Mouse (Mus musculus): Measurements from ENCODE around the gene Map3k20.
A peak's percentile ranks its signal among the peaks of the same experiment; 100 is the strongest.

Gene Map3k20

DNA sequence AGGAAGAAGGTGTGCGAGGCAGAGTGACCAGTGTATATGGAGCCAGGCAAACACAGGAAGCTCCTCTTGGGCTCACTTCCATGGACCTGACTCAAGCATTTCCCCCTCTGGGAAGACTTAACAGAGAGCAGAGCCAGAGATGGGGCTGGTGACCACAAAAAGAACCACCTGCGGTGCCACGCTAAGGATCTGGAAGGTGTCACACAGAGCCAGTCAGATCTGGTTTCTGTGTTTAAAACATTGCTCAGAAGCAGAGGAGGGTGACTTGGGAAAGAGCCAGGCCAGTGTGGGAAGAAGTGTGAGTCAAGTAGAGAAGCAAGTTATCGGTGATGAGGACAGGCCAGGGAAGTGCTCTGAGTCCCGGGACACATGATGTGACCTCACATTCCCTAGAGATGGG lies 135.1 kb downstream of the Map3k20 start:
- DNase-seq (ENCODE audit: low spot score in 2 of 2), result no peak

DNA sequence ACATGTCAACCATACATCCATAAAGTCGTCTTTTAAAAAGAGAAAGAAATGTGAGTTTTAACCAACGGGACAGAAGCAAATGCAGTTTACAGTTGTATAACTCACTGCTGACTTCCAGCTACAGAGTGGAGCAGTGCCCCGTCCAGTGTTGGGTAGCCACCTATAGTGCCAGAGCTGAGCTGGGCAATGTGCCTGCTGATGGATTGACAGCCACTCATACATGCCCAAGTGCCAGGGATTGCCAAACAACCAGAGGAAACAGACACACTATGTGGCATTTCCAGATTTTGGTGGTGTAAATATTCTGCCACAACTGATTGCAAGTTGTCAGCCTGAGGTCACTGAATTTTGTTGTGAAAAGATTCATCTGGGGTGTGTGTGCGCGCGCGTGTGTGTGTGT lies 139.2 kb downstream of the Map3k20 start:
- no peak for DNase-seq (ENCODE audit: low spot score in 2 of 2)

DNA sequence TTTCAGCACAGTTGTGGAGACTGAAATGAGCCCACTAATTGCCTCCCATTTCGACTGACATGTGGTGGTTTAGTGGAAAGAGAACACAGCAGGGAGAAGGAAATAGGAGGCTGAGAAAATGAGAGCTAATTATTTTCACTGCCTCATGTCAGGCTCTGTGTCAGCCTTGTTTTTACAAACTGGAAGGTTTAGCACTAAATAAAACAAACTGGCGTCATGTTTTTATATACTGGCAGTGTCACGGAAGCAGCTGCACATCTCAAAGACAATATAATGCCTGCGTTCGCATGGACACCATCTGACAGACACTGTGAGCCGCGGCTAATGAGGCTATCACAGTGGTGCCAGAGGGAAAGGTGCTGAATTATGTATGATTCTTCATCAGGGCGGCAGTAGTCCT lies 141.3 kb downstream of the Map3k20 start:
- DNase-seq (ENCODE audit: low spot score in 2 of 2), result no peak

DNA sequence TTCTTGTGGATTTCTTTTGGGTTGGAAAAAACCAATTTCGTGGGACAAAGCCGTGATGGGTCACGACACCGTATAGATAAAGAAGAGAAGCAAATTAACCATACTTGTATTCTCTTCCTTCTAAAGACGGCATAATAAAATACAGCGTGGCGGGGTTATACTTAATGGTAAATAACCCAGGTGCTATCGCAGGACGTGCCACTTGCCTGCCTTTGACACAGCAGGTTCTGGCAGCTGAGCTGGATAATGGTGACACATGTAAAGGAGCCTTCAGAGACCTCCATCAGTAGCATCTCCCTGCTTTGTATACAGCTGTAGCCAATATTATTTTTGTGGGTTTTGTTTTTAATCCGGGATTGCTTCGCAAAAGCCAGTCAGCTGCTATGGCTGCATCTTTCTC lies 141.9 kb downstream of the Map3k20 start:
- DNase-seq (ENCODE audit: low spot score in 2 of 2), result no peak

DNA sequence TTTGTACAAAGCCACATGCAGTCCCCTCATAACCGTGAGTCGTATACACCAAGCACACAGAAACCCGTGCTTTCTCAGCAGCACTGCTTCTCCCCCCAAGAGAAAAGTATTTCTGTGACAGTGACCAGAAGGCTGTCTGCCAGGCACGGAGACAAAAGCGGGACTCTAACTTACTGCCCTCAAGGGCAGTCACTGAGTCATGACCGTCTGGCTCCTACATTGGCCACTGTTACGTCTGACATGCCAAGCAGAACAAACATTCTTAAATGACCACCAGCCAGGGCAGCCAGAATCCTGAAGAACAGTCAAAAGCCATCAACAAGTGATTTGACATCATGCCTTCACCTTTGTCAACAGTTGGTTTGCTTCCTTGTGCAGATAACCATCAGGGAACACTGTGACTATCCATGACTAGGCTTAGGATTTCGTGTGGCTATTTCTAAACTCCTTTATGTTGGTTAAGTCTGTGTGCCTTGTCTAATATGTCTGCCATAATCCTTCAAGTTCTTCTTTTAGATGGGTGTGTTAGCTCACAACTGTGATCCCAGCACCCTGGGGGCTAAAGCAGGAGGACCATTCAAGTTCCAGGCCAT lies 153.6 kb downstream of the Map3k20 start:
- no peak for DNase-seq (ENCODE audit: low spot score in 2 of 2)

DNA sequence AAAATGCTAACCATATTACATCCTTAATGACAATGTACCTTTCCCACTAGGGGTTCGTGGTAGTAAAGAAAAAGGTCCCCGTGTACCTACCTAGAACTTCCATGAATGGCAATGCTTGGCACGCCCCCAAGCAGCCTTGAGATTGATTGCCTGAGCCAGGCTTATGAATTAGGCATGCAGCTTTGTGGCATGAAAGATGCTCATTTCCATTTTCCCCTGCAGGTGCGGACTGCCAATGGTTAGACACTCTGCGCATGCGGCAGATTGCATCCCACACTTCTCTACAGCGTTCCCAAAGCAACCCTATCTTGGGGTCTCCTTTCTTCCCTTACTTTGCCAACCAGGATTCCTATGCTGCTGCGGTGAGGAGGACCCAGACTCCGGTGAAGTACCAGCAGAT lies 155.6 kb downstream of the Map3k20 start:
- DNase-seq (ENCODE audit: low spot score in 2 of 2), result no peak

DNA sequence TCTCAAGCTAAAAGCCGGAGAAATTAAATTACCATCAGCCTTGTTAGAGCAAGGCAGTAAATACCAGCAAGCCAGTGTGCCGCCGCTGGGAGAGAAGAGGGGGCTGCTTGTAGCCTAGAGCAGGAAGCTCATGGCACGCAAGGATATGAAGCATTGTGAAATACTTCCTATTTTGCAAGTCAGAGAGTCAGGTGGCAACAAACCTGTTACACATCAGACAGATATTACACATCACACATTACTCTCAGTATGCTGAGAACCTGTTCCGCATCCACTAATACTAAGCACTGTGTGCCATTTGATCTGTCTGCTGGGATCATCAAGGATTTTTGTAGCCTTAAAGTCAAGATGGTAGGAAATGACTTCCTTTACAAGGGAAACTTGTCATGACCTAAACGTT lies 157.4 kb downstream of the Map3k20 start:
- no peak for DNase-seq (ENCODE audit: low spot score in 2 of 2)

DNA sequence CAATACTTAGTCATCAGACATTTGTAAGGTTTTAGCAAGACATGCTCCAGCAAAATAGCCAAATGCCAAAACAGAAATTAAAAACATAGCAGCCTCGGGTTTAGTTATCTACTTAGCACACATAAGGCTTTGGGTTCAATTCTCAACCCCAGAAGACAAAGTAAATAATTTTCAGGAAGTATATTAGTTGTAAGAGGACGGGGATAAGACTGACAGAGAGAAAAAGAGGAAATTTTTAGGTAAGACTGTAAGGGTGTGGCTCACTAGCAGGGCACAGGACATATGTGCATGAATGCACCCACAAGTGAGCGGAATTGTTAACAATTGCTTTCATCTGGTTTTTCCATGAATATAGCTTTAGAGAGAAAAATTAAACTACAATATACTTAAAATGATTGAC lies 158.5 kb downstream of the Map3k20 start:
- no peak for DNase-seq (ENCODE audit: low spot score in 2 of 2)

DNA sequence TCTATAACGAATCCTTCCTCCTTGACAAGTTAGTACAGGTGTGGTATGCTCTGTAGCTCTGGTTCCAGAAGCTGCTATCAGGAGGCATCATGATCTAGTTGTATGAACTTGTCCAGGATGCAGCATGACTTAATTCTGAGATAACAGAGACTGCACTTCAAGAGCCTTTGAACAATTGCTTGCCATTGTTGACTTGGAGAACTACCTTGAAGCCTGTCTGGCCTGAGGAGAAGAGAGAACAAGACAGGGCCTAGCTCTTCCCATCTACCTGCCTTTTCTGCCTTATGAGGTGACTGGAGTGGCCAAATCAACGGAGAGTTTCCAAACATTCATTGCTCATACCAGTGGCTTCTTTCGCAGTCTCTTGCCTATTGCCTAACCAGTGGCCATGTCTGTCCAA lies 160.7 kb downstream of the Map3k20 start:
- DNase-seq (ENCODE audit: low spot score in 2 of 2), result no peak

DNA sequence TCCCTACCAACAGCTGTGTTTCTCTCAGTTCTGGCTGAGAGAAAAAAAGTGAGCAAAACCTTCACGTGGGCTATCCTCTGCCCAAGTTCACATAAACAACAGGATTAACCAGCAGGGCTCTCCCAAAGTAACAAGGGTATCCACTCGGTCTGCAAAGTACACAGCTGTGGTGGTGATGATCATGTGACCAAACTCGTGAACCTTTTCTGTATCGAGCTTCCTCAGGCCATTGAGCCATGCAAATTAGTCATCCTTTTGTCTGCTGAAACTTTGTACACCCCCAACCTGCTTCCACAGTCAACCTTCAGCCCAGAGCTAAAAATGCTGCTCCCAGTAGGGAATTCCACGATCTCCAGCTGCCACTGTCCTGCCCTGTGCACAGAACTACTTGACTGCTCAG lies 161.2 kb downstream of the Map3k20 start:
- DNase-seq (ENCODE audit: low spot score in 2 of 2), result no peak

DNA sequence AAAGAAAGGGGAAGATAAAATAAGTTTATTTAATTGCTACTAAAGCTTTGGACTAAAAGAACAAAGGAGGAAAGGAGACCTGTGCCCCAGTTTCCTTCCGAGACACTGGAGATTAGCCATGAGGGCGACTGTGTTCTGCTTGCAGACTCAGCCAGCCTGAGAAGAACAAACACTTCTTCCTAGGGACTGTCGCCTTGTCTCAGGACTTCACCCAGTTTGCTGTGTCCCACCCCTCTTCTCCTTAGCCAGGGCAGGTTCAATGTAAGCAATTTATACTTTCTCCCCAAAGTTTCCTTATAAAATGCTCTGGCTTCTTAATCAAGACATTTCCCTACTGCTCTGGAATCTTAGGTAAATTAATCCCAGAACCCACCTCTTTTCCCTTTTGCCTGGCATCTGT lies 168.1 kb downstream of the Map3k20 start:
- no peak for DNase-seq (ENCODE audit: low spot score in 2 of 2)

DNA sequence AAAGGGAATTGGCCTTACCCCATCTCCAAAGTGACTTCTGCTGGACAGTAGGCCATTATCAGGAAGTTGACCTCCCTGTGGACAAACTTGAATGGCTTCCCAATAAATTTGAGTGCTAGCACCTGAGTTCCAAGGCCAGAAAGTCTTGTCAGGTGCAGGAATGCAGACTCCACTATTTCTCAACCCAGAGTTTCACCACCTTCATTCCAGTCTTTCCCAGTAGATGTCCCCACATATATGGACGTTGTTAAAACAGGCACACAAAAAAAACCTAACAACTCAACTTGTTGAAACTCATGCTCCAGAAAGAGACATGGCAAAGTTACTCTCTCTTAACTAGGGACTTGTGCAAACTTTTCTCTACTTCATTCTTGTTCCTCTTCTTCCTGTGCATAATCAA lies 170.8 kb downstream of the Map3k20 start:
- no peak for DNase-seq (ENCODE audit: low spot score in 2 of 2)

DNA sequence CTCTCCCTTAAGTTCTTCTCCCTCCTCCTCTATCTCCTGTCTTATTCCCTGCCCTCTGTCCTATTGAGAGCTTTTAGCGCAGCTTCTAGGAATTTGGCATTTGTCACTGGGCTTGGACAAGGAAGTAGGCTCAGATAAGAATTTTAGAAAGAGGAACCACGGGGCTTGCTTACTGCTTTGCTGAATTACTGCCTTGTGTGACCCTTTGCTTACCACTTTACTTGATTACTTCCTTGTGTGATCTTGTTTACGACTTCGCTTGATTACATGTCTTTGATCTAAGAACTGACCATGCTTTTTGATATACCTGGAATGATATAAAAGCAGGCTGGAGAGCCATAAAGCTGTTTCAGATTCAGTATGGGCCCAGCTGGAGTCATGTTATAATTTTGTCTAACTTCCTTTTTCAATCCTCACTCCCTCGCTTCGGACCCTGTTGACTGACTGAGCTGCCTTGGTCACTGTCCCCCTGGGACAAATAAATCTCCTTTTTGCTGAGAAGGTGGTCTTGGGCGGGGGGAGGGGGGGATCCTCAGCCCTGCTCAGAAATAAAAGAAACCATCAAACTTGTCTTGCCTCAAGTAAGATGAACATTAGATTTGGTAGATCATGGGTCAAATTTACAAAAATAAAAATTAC lies 179.1 kb downstream of the Map3k20 start:
- DNase-seq (ENCODE audit: low spot score in 2 of 2), result no peak

DNA sequence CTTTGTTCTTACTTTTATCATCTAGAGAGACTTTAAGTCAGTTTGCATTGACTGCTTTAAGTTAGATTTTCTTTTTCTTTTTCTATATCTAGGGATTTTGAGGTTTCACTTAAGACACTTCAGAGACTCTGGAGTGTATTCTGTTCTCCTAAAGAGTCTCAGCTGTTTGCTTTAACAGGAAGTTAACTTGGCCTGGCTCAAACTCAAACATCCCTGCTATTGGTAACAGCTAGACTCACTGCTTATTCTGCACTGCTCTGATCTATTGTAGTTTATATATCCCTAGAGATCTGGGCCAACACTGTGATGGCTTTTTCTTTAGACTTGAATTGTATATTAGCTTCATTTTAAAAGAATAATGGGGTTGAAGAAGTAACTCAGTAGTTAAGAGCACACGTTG lies 182.2 kb downstream of the Map3k20 start:
- DNase-seq (ENCODE audit: low spot score in 2 of 2), result no peak

DNA sequence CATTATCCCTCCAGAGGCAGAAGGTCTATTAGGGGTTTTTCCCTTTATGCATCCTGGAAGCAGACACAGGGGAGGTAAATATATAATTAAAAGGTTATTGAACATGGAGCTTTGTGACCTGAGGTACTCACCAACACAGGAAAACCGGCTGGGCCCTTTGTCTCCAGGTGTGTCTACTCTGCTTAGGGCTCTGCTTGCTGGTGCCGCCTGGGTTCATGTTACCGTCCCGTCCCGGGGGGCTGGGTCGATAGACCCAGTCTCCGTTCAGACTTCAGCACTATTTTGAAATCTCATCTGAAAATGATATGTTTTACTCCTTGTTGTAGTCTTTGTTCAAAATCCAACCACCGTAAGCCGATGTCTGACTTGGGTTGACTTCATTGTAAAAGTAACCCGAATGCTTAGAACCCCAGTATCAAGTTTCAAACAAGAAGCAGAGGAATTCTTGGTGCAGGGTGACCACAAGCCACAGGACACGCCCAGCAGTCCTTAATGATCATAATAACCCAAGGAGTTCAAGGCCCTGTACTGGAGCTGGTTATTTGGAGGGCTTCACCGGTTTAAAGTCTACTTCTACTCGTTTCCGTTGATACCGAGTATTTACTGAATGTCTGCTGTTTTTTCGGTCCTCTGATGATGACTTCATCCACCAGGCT lies 186.1 kb downstream of the Map3k20 start:
- DNase-seq (ENCODE audit: low spot score in 2 of 2), result no peak

DNA sequence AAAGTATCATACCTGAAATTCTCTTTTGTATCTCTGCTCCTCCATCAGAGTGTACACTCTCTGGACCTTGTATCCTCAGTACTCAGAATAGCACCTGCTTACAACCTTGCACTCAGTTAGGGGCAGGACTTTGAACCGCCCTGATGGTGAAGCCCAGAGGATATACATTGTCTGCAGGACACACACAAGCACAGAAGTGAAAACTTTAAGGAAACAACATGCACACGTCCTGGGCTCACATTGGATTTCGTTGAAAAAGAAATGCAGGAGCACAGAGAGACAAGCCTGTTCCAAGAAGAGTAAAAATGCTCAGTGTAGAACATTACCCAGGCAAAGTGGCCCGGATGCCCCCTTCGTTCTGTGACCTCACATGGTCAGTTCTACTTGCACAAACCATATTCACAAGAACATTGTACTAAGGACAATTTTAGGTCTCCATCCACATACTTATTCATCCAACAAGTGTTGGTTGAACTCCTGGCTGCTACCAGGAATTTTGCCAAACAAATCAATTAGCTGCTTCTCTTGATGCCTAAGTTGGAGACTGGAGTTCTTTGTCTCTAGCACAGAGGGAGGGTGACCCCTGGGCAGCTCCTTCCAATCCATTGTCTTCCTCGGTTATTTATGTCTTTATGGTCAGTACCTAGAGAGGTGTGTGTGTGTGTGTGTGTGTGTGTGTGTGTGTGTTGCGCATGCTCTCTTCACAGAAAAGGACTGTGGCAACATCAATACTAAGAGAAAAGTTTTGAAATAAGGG lies 189.3 kb downstream of the Map3k20 start:
- DNase-seq (ENCODE audit: low spot score in 2 of 2), result no peak

DNA sequence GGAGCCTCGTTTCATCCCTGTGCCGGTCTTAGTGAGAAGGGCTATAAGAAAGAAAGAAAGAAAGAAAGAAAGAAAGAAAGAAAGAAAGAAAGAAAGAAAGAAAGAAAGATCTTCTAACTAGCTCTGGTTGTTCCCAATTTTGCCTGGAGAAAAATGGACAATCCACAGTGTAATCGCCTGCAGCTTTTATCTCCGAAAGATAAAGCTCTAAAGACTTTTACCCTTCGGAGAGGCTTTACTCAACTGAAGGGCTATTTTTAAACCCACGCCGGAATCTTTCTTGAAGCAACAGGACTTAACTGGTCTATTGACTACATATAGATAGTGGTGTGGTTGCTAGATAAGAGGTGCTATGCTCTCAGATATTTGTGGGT lies 190.0 kb downstream of the Map3k20 start:
- DNase-seq (ENCODE audit: low spot score in 2 of 2), result no peak

DNA sequence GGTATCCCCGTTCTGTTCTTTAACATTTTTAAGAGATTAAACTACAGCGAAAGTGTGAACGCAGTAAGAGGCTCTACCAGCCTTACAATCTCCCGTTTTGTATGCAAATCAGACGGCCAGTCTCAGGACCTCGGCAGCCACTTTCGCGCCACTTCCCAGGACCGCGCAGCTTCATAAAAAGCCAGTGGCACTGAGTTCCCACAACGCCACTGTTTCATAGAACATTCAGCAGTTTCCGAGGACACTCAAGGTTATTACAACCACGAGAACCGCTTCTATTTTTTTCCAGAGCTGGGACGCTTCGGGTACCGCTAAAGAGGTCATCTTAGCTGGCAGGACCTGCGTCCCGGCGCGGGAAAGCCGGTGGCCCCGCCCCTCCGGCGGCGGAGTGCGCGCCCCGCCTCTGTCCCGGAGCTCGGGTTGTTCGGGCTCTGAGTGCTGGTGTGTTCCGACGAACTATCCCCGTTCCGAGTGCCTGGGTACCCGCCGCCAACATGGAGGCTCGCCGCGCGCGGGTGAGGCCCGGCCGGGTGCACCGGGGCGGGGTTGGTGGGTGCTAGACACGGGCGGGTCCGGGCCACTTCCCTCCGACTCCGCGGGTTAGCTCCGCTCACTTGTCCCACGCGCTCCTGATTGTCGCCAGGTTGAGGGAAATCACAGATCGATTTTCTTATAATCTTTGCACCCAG lies 190.5 kb downstream of the Map3k20 start, which contains the start of gene Cdca7:
Gene Cdca7, plus strand, starts transcription at position 363 of the 689 bp plus-strand sequence.
- peak; percentile 40 to 56 for DNase-seq (ENCODE audit: low spot score in 2 of 2)

DNA sequence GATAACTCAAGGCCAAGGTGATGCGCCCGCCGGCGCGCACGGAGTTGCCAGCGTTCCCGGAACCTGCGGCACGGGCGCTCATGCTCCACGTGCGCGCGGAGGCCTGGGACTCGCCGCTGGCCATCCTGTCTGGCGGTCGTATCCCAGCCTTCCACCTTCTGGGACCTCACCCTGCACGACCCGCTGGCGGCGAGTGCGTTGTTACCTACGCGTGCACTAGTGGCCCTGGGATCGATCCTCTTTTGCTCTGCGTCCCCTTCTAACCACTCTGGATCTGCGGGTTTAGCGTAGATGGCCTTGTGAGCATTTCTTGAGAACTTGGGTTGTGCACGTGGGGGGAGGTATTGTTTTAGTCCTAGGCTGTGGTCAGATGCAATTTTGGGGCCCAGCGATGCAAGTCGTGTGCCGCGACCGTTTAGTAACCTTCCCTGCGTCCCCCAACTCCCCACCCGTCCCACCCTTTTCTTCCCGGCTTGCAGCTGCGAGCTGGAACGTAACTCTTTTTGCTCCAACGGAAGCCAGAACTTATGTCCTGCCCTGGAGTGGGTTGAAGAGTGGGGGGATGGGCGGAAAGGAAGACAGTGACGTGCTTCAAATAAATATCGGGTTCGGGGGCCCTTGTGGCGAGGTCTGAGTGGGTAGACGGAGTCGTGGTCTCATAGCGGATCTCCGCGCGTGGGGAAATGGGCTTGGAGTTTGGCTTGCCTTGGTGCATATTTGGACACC lies 191.2 kb downstream of the Map3k20 start:
- DNase-seq (ENCODE audit: low spot score in 2 of 2), result no peak

DNA sequence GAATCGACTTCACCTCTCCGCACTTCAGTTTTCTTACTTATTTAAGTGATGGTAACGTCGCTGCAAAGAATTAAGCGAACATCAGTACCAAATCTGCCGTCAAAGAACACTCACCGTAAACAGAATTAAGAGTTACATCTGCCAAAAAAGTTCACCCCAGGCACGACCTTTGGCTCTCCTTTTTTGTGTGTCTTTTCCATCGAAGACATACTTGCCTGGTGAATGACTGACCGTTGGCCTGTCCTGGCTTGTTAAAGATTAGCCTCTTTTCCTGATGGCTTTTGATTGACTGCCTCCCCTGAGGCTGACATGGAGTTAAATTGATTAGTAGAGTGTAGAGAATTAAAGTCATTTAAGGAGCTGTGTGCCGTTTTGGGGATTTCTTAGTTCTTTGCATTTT lies 191.8 kb downstream of the Map3k20 start:
- no peak for DNase-seq (ENCODE audit: low spot score in 2 of 2)

DNA sequence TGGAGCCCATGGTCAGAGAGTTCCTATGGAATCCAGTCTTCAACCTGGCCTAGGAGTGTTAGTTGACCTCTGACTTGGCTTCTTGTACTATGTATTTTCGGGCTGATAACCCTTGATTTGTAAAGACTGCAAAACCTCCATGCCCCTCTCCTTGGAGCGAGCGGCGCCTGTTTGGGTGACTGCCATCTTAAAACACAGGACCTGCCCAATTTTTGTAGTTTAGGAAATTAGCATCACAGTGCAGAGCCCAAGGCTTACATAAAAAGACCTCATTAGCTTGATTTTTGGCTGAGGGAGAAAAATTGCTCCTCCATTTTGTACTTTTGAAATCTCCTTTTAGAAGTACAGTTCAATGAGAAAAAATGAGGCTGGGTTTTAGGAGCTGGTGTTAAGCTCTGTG lies 192.7 kb downstream of the Map3k20 start:
- no peak for DNase-seq (ENCODE audit: low spot score in 2 of 2)

DNA sequence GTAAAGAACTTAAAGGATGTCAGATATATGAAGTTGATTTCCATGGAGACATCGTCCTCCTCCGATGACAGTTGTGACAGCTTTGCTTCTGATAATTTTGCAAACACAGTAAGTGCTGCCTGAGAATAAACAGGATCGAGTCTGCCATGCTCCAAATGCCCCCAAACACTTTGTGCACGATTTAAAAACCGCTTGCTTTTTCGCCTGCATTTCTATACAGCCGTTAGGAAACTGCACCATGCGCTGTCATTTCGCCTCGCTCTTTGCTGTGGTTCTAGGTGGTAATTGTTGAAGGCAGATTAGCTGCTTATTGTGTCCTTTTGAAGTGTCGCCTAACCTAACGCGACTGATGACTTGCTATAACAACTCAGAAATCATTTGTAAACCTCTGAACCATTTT lies 193.5 kb downstream of the Map3k20 start:
- no peak for DNase-seq (ENCODE audit: low spot score in 2 of 2)

All from frontal cortex, postnatal 14 days (tissue).